Mouse (Mus musculus): ENCODE data around the gene Olfr218.
"Not testable (repeated sequence)": the region's sequence is repeated elsewhere in the genome, so short reads cannot be mapped to it uniquely, and the experiment has no call there.

The Olfr218 gene

DNA sequence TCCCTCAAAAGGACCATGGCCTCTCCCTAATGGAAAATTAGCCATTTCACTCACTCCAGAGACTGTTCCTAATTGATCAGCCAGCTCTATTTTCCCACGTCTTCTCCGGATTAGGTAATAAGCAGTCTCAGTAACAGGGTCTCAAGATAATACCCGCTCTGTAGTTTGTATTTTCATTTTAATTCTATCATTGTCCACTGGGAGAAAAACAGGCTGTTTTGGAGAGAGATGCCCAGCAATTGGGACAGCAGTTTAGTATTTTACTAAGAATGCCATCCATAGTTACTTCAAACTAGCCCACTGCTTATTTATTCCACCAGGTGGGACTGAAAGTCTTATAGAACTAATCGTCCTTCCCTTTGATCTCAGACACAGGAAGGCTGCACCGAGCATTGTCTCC lies at the start of gene Olfr218:
Gene Olfr218, plus strand, starts transcription at position 301 of the 400 bp plus-strand sequence.
- no peak for DNase-seq (ENCODE audit: low spot score)

DNA sequence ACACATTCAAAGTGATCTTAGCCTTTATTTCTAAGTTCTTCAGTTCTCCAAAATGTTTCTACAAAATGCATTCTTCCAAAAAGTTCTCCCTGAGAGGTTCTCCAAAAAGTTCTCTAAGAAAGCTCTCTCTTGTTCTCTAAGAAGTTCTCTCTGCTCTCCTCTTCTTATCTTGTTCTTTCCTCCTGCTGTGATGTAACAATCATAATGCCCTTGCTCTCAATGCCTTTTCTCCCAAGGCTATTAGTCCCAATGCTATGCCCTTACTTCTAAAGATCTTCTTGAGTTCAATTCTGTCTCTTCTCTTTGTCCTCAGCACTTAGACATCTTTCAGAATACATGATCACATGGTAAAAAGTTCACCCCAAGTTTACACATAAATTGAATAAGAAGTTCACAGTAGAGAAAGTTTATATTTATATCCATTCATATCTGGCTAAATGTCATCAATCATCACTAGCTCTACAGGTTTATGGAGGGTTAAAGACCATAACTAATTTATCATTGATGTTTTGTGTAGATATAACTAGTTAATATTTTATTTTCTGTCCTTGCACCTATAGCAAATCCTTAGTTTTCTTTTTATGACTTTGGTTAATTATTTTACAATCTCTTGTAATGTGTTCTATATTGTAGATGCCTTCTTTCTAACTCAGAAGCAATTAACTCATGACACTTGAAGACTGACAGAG lies 23.3 kb upstream of the Olfr218 start:
- DNase-seq (ENCODE audit: low spot score), result no peak

DNA sequence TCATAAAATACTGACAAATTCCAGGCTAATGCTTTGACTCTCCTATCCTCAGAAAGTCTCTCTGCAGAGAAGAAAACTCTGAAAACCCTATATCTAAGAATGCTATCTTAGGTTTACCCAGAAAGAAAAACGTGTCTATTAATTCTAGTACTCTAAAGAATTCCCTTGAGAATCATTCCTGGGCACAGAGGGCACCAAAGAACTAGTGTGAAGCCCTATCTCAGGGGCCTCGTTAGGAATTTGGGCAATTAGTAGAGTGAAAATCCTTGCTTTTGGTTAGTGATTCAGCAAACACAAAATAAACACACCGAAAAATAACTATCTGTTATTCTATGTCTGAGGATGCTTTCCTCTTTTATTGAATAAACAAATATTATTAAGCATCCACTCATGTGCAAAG lies 7.1 kb upstream of the Olfr218 start, which contains the start of gene Olfr1406:
Gene Olfr1406, minus strand, starts transcription at position 101 of the 400 bp plus-strand sequence.
- no peak for DNase-seq (ENCODE audit: low spot score)

DNA sequence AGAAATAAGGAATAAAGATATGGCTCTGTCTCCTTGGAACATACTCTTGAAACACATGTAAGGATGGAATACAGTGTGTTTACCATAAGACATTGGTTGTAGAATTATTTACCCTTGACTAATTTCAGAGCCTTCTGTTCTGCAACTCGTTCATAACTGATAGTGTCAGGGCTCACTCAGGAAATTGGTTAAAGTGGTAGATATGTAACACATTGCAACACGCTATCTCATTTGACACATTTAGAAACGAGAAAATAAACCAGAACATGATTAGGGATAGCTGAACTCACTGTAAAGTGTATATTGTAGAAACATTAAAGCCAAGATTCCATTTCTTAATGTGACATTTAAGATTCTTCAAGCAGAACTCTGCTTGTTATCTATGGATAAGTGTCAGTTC lies 5.5 kb upstream of the Olfr218 start:
- no peak for DNase-seq (ENCODE audit: low spot score)

DNA sequence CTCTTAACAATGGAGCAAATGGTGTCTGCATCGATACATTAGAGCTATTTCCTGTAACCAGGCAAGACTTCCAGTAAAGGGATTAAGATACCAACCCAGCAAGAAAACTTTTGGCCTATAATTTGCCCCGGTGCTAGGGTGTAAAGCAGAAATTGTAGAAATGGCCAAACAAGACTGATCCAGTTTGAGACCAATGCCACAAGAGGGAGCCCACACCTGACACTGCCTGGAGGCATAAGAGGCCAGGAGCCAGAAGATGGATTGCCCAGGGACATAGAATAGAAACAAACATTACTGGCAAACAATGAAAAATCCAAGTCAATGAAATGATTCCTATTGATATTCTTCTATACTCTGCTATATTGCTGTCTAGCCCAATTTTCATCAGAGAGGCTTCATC lies 1.2 kb upstream of the Olfr218 start:
- DNase-seq (ENCODE audit: low spot score), result no peak

DNA sequence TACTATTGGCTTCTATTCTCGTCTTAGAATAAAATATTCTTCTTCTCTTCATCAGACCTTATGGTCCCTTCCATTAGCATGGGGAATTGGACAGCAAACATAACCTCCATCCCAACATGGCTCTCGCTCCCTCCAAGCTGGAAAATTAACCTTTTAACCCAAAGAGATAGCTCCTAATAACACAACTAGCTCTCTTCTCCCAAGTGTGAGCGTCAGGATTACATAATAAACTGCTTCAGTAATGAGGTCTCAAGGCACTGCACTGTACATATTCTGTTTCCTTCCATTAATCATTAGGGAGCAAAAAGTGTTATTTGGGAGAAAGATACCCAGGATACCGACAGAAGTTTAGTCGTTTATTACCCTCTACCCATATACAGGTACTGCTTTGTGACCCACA lies 14.5 kb downstream of the Olfr218 start, which contains the start of gene Olfr1404:
Gene Olfr1404, plus strand, starts transcription at position 301 of the 400 bp plus-strand sequence.
- DNase-seq (ENCODE audit: low spot score), result no peak

DNA sequence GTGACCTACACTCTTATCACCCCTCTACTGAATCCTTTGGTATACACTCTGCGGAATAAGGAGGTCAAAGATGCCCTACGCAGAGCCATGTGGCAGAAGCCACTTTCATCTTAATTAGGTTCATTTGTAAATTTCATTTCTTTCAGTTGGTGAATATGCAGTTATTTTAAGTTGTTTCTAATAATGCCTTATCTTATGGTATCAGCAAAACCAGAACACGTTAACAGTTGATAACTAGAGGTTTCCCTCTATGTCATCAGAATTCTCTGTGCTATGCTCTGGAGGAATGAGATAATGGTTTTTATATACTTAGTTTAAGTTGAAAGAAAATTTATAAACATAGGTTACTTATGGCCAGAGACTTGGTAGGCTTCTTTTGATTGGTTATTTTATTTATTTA lies 18.9 kb downstream of the Olfr218 start:
- no peak for DNase-seq (ENCODE audit: low spot score)

DNA sequence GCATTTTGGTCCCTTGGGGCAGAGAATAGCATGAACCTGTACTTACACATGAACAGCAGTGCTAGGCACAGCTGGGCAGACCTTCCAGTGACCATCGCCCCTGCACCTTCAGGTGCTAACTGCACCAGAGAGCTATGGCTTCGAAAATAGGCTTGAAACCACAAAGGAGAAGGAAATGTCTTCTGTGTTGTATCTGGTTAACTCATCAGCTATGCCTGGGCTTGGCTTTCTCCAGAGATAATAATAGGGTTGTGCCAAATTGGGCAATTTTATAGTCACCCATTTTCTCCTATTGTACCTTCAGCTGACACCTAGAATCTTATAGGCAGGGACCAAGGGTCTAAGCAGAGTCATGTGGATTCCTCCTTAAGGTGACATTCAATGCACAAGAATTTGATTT lies 29.5 kb downstream of the Olfr218 start, which contains the start of gene Fcer1a:
Gene Fcer1a, minus strand, starts transcription at position 134 of the 400 bp plus-strand sequence.
- no peak for DNase-seq (ENCODE audit: low spot score)

DNA sequence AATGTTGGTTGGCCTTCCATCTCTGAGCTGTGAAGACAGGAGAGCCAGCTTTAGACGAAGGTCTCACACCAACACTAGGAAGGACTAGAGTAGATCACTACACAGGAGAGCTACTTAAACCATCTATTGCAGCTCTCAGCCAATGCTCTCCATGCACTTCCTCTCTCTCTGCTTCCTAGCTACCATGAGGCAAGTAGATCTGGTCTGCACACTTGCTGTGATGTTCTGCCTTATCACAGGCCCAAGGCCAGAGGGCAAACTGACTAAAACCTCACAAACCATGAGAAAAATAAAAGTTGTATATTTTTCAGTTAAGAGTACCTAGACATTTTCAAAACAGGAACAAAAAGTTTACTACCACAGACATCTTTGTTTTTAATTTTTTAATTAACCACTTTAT lies 39.4 kb downstream of the Olfr218 start:
- not testable (repeated sequence) for DNase-seq (ENCODE audit: low spot score)

DNA sequence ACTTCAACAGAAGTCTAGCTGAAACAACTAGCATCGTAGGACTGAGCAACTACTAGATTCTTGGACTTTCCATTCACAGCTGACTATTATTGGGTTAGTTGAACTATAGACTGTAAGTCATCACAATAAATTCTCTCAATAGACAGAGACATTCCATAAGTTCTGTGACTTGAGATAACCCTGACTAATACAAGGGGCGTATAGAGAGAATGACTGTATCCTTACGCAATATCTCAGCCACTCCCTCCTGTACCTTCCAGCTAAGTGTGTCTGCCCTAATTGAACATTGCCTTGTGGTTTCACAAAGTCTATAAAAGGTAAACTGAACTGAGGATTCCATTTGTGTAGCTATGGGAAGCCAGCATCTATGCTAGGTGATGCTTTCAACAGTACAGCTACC lies 52.3 kb downstream of the Olfr218 start:
- DNase-seq (ENCODE audit: low spot score), result no peak

All from urinary bladder, postnatal 10 days (tissue).